Mouse (Mus musculus) ES-E14 (cell line): ENCODE measurements around the gene Fam120c.

Experiments used
- CHD2 ChIP-seq: IDR thresholded peaks from 2 replicates; pipeline ENCODE4 v1.6.1; 2014; ENCODE audit warnings: mild to moderate bottlenecking, low read depth, low read length, inconsistent platforms
- HCFC1 ChIP-seq: IDR thresholded peaks from 2 replicates; pipeline ENCODE4 v1.6.1; 2012; ENCODE audit warnings: low read length, inconsistent platforms, borderline replicate concordance; ENCODE audit not compliant: insufficient read depth
- MAFK ChIP-seq: IDR thresholded peaks from 2 replicates; pipeline ENCODE4 v1.6.1; 2014; ENCODE audit warnings: mild to moderate bottlenecking, low read depth, low read length, inconsistent platforms; ENCODE audit not compliant: insufficient read depth
- ZC3H11A ChIP-seq: IDR thresholded peaks from 2 replicates; pipeline ENCODE4 v1.6.1; 2012; ENCODE audit warnings: low read depth, mild to moderate bottlenecking, inconsistent platforms, low read length, borderline replicate concordance
- ZNF384 ChIP-seq: IDR thresholded peaks from 2 replicates; pipeline ENCODE4 v1.6.1; 2012; ENCODE audit warnings: low read depth, low read length, inconsistent platforms

DNA sequence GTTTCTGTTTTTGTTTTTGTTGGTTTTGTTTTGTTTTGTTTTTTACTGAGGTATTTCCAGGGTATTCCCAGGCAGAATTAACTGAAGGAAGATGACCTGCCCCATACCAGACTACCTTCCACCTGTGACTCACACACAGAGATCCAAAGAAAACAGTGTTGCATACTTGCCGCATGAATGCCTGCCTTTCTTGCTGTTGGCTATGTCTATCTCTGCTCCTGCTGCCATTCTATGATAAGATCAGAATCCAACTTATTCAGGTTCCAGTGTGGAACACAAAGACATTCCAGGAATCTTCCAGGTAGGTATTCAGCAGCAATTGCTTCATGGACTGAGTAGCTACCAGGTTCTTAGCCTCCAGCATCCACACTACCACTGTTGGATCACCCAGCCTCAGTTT, 165.9 kb downstream of the Fam120c start:
- TF ChIP-seq ZC3H11A (no peak), MAFK (no peak), ZNF384 (no peak), CHD2 (no peak), HCFC1 (no peak)
